In the genomic region with DNA sequence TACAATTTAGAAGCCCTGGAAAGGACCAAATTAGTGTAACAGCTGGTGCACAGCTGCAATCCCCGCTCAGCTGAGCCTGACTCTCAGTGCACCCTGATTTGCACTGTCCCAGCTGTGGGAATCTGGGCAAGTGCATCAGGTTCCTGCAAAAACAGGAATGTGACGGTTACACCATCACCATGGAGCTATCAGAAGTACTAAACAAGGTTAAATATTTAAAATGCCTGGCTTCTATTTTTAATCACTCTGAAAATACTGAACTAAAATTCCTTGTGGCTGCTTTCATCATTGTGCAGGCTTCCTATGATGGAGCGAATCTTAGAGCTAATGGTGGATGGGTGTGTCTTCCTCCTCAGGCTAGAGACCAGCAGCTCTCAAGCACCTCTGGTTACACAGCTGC, we compare ENCODE assay signal across 13 mouse cellular contexts. TPM values are rescaled to one million over a fixed set of nuclear protein-coding genes. Genes with fewer than 3 reads are reported as not detected.
DNase-seq lines count a peak whose midpoint lies in the region; ATAC-seq and TF ChIP-seq lines count a peak whose summit lies in the region.
"Had no signal": no experiment of that assay in that cellular context is flagged by ENCODE, and none has a peak within 500 bp of the region (broad histone marks: within the 10 kb centered on the region; RNA-seq: fewer than 3 reads in every experiment).

No protein-coding gene starts in this region.

- no peaks in the 10 kb centered on the region for H3K9me3 ChIP-seq in heart, embryonic 13.5 days
- no peaks in the 10 kb centered on the region for H3K9me3 ChIP-seq in limb, embryonic 14.5 days (ENCODE audit: control insufficient read depth, low read length)
- no peaks in the 10 kb centered on the region for H3K9me3 ChIP-seq in hindbrain, embryonic 12.5 days (replicated peaks)

- peak; percentile 51 for DNase-seq in Muller cell, postnatal 12 days (ENCODE audit: inconsistent ontology term)
- DNase-seq in limb, embryonic 14.5 days (ENCODE audit: low spot score): no peak
- no peak for DNase-seq in spleen, postnatal 14 days (ENCODE audit: low spot score in 2 of 2)
- DNase-seq: adrenal gland, postnatal 25 days; cerebellum, adult 11 months; liver, postnatal 0 days; midbrain, embryonic 14.5 days; right cerebral cortex, postnatal 25 days had no signal

- H3K36me3 ChIP-seq in heart, embryonic 13.5 days: no peaks in the 10 kb centered on the region
- no peaks in the 10 kb centered on the region for H3K36me3 ChIP-seq in limb, embryonic 14.5 days (ENCODE audit: control insufficient read depth, insufficient read depth, low read length)
- no peaks in the 10 kb centered on the region for H3K36me3 ChIP-seq in hindbrain, embryonic 12.5 days

- peak overlapping the region; percentile 36 for H3K4me2 ChIP-seq in heart, embryonic 13.5 days
- H3K4me2 ChIP-seq in limb, embryonic 14.5 days (replicated peaks; ENCODE audit: low read depth, low read length, severe bottlenecking): no peak overlapping the region
- H3K4me2 ChIP-seq in hindbrain, embryonic 12.5 days (replicated peaks): no peak overlapping the region

- TF ChIP-seq CTCF in embryonic fibroblast, embryonic 13.5 days (IDR thresholded peaks at IDR 0.05; ENCODE audit: borderline replicate concordance, insufficient read depth, low read length): no peak

- H3K27me3 ChIP-seq in heart, embryonic 13.5 days (replicated peaks): no peaks in the 10 kb centered on the region
- no peaks in the 10 kb centered on the region for H3K27me3 ChIP-seq in limb, embryonic 14.5 days (ENCODE audit: control insufficient read depth, insufficient read depth, low read length)
- no peaks in the 10 kb centered on the region for H3K27me3 ChIP-seq in hindbrain, embryonic 12.5 days
- H3K27me3 ChIP-seq: CH12.LX had no signal

- H3K4me3 ChIP-seq in embryonic fibroblast, embryonic 13.5 days (ENCODE audit: insufficient read depth, low read length): no peak overlapping the region
- no peak overlapping the region for H3K4me3 ChIP-seq in heart, embryonic 13.5 days
- H3K4me3 ChIP-seq in limb, embryonic 14.5 days (replicated peaks; ENCODE audit: low read length): no peak overlapping the region
- H3K4me3 ChIP-seq in hindbrain, embryonic 12.5 days: no peak overlapping the region

- 38% methylated on average over 3 of the region's 3 CpGs for WGBS in heart, embryonic 13.5 days
- 50% methylated on average over 3 of the region's 3 CpGs for WGBS in limb, embryonic 14.5 days
- WGBS in hindbrain, embryonic 12.5 days: 81% methylated on average over 3 of the region's 3 CpGs

- peaks cover 37% of the 10 kb centered on the region for H3K4me1 ChIP-seq in embryonic fibroblast, embryonic 13.5 days (ENCODE audit: control insufficient read depth, insufficient read depth, low read length)
- peaks cover 93% of the 10 kb centered on the region for H3K4me1 ChIP-seq in heart, embryonic 13.5 days
- peaks cover 19% of the 10 kb centered on the region; the same call in 1 of the 2 replicates for H3K4me1 ChIP-seq in limb, embryonic 14.5 days (ENCODE audit: control insufficient read depth, insufficient read depth, low read length)
- H3K4me1 ChIP-seq in hindbrain, embryonic 12.5 days: peaks cover 45% of the 10 kb centered on the region

- peak; percentile 37; the same call in 1 of the 2 replicates for ATAC-seq in heart, embryonic 13.5 days (ENCODE audit: extremely low read depth, insufficient number of reproducible peaks, low FRiP score, low TSS enrichment)
- ATAC-seq in limb, embryonic 14.5 days (ENCODE audit: low FRiP score, low read depth): peak; percentile 61; the same call in 1 of the 2 replicates
- no peak for ATAC-seq in frontal cortex, adult (ENCODE audit: low TSS enrichment)
- no peak for ATAC-seq in hindbrain, embryonic 12.5 days (ENCODE audit: low FRiP score)

- H3K27ac ChIP-seq in embryonic fibroblast, embryonic 13.5 days (ENCODE audit: insufficient read depth, low read length): peak overlapping the region; percentile 62
- H3K27ac ChIP-seq in heart, embryonic 13.5 days (replicated peaks): peak overlapping the region; percentile 91
- H3K27ac ChIP-seq in limb, embryonic 14.5 days (replicated peaks; ENCODE audit: low read depth, low read length): no peak overlapping the region
- H3K27ac ChIP-seq in hindbrain, embryonic 12.5 days: no peak overlapping the region

- TF ChIP-seq POLR2A in embryonic fibroblast, embryonic 13.5 days (IDR thresholded peaks at IDR 0.05; ENCODE audit: low read depth, low read length): no peak
- no peak for TF ChIP-seq POLR2A in limb, embryonic 14.5 days (IDR thresholded peaks at IDR 0.05; ENCODE audit: borderline replicate concordance, extremely low read depth, insufficient read depth, insufficient read length)

- peak overlapping the region; percentile 54; the same call in 1 of the 2 replicates for H3K9ac ChIP-seq in heart, embryonic 13.5 days
- no peak overlapping the region for H3K9ac ChIP-seq in limb, embryonic 14.5 days (ENCODE audit: low read depth, low read length, severe bottlenecking)
- no peak overlapping the region for H3K9ac ChIP-seq in hindbrain, embryonic 12.5 days
- H3K9ac ChIP-seq: liver, postnatal 0 days had no signal

RNA-seq across cellular contexts. Expression of gene Arhgap21, which starts 29.3 kb away (rescaled TPM):
- polyA plus RNA-seq in embryonic fibroblast, embryonic 13.5 days (2011; ENCODE audit: insufficient read length, low read depth, missing spikeins): 82.7 and 83.0 TPM in 2 replicates
- polyA plus RNA-seq in heart, embryonic 13.5 days (2015; fragmentation: Nextera tagmentation; extraction: Ambion mirVana): 11.7 and 11.8 TPM in 2 replicates
- polyA plus RNA-seq in limb, embryonic 14.5 days (2012; rRNA removed): 29.2 and 58.7 TPM in 2 replicates
- 19.1 and 19.6 TPM in 2 replicates for polyA plus RNA-seq in limb, embryonic 14.5 days (2014; fragmentation: Nextera tagmentation; extraction: Ambion mirVana)
- polyA plus RNA-seq in hindbrain, embryonic 12.5 days (2016; fragmentation: Nextera tagmentation; extraction: Ambion mirVana): 64.4 and 66.1 TPM in 2 replicates

Comparison
In these comparisons a context has a peak if more than half of its experiments do, and no peak if none do; other contexts are left out.
1. H3K27ac ChIP-seq: peak in embryonic fibroblast, embryonic 13.5 days (single experiment) and heart, embryonic 13.5 days (single experiment); none in limb, embryonic 14.5 days (single experiment) and hindbrain, embryonic 12.5 days (single experiment).
2. ATAC-seq: peak in heart, embryonic 13.5 days (single experiment) and limb, embryonic 14.5 days (single experiment); none in frontal cortex, adult (single experiment) and hindbrain, embryonic 12.5 days (single experiment).